Mouse (Mus musculus) limb, embryonic 13.5 days (tissue): ENCODE data around the gene Rgma. TPM values are rescaled to one million over a fixed set of nuclear protein-coding genes. Genes with fewer than 3 reads are reported as not detected.

Experiments
- ATAC-seq: fragments of 200-750 bp; cut with Nextera tagmentation; 2 replicates; pipeline ENCODE4 v1.8.0; 2017; ENCODE audit warnings: low read depth, moderate number of reproducible peaks, moderate TSS enrichment; ENCODE audit not compliant: low FRiP score
- H3K27ac ChIP-seq: fragments of 300-500 bp; sonication (generic); 2 replicates; pipeline ENCODE4 v1.5.1; 2015; ENCODE audit warnings: inconsistent platforms, mild to moderate bottlenecking, moderate library complexity
- H3K27me3 ChIP-seq: fragments of 300-500 bp; sonication (generic); 2 replicates; pipeline ENCODE4 v1.6.1; 2015; ENCODE audit warnings: mild to moderate bottlenecking, inconsistent platforms
- H3K36me3 ChIP-seq: fragments of 300-500 bp; sonication (generic); 2 replicates; pipeline ENCODE4 v1.6.1; 2015; ENCODE audit warnings: inconsistent platforms, mild to moderate bottlenecking, moderate library complexity
- H3K4me1 ChIP-seq: fragments of 300-500 bp; sonication (generic); 2 replicates; pipeline ENCODE4 v1.6.1; 2015; ENCODE audit warnings: inconsistent platforms
- H3K4me2 ChIP-seq: fragments of 300-500 bp; sonication (generic); replicated peaks from 2 replicates; pipeline ENCODE4 v1.6.1; 2015; ENCODE audit warnings: inconsistent platforms, mild to moderate bottlenecking, moderate library complexity
- H3K4me3 ChIP-seq: fragments of 300-500 bp; sonication (generic); 2 replicates; pipeline ENCODE4 v1.5.1; 2015; ENCODE audit warnings: moderate library complexity, mild to moderate bottlenecking, inconsistent platforms
- H3K9ac ChIP-seq: fragments of 300-500 bp; sonication (generic); 2 replicates; pipeline ENCODE4 v1.6.1; 2015; ENCODE audit warnings: mild to moderate bottlenecking, inconsistent platforms
- H3K9me3 ChIP-seq: fragments of 300-500 bp; sonication (generic); 2 replicates; pipeline ENCODE4 v1.6.1; 2016; ENCODE audit warnings: inconsistent platforms
- WGBS: fragments of 180-500 bp; shearing (Covaris S2); methylation state at CpG from one replicate; pipeline ENCODE4 v1.1.7; 2015; 5-methylcytosine and 5-hydroxymethylcytosine counted together
- polyA plus RNA-seq: library from polyadenylated mRNA; unstranded; fragments of >200 nt; fragmentation: Nextera tagmentation; extraction: Ambion mirVana; gene quantifications from 2 replicates; pipeline ENCODE4 v1.2.1, GENCODE M21; 2015

Gene Rgma
- polyA plus RNA-seq, 1 experiment from 2014 or later: 25.3 TPM

GRCm38 (mm10) chr7:73374727-73375126, 582 bp upstream of the Rgma start:
- Histone ChIP-seq H3K4me1 (peaks cover 47% of the 10 kb centered on the region), H3K9ac (peak overlapping the region; percentile 84), H3K4me3 (peak overlapping the region; percentile 70), H3K4me2 (peak overlapping the region; percentile 99), H3K36me3 (no peaks in the 10 kb centered on the region), H3K9me3 (no peaks in the 10 kb centered on the region), H3K27me3 (peaks cover 79% of the 10 kb centered on the region), H3K27ac (no peak overlapping the region)
- WGBS: 2% methylated on average over 14 of the region's 14 CpGs
- peak; percentile 51 for ATAC-seq

- 1% methylated on average over 39 of the region's 39 CpGs for WGBS
- Histone ChIP-seq H3K4me1 (peaks cover 47% of the 10 kb centered on the region), H3K27ac (peak overlapping the region; percentile 75), H3K4me2 (peak overlapping the region; percentile 99), H3K4me3 (peak overlapping the region; percentile 70), H3K27me3 (peaks cover 66% of the 10 kb centered on the region), H3K36me3 (no peaks in the 10 kb centered on the region), H3K9ac (peak overlapping the region; percentile 84), H3K9me3 (no peaks in the 10 kb centered on the region)
- ATAC-seq: peak; percentile 39; the same call in 1 of the 2 replicates
These were observed 1.0 kb downstream of the Rgma start for GRCm38 (mm10) chr7:73376101-73377001.

DNA sequence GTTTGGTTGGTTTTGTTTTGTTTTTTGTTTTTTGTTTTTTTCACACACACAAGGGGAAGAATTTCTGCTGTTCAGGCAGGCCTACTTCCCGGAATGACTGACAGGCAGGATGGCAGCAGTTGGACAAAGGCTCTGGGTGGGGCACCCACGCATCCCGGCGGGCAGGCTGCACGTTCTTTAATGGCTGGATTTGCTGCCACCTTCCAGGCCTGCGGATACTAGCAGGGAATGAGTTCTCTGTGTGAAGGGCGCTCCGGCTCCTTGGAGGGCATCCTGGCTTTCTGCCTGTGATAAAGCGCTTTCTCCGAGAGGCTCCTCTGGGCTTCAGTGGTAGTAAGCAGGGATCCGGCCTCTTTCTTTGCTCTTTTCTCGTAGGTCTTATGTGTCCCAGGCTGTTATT, 2.0 kb downstream of the Rgma start:
- H3K4me3 ChIP-seq: peak overlapping the region; percentile 70
- H3K4me2 ChIP-seq: peak overlapping the region; percentile 99

GRCm38 (mm10) chr7:73378034-73378433, 2.7 kb downstream of the Rgma start:
- Histone ChIP-seq H3K4me1 (peaks cover 36% of the 10 kb centered on the region), H3K4me3 (0 out of 2 replicates have a peak overlapping the region, but pooled peaks have one; percentile 70), H3K27me3 (peaks cover 49% of the 10 kb centered on the region), H3K9me3 (no peaks in the 10 kb centered on the region), H3K27ac (no peak overlapping the region), H3K9ac (no peak overlapping the region), H3K4me2 (peak overlapping the region; percentile 99), H3K36me3 (no peaks in the 10 kb centered on the region)
- 75% methylated on average over 6 of the region's 6 CpGs for WGBS
- no peak for ATAC-seq

More for the DNA sequence above, 2.0 kb downstream of the Rgma start:
- Histone ChIP-seq H3K36me3 (no peaks in the 10 kb centered on the region), H3K9me3 (no peaks in the 10 kb centered on the region), H3K27me3 (peaks cover 57% of the 10 kb centered on the region), H3K9ac (peak overlapping the region; percentile 50; the same call in 1 of the 2 replicates), H3K4me1 (peaks cover 39% of the 10 kb centered on the region), H3K27ac (no peak overlapping the region)
- 57% methylated on average over 12 of the region's 12 CpGs for WGBS
- no peak for ATAC-seq

- peaks cover 16% of the 10 kb centered on the region for H3K27me3 ChIP-seq
- ATAC-seq: no peak
These were observed 7.5 kb downstream of the Rgma start for GRCm38 (mm10) chr7:73382843-73383242.

DNA sequence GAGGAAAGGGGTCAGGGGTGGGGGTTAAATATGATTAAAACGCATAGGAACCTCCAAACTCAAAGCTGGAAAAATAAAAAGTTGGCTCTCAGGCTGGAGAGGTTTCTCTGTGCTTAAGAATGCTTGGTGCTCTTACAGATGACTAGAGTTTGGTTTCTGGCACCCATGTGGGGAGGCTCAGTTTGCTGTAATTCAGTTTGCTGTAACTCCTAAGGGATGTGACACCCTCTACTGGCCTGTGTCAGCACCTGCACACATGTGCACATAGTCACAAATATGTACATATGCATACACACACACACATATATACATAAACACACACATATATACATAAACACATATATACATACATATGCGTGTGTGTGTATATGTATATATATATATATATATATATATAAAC, 13.6 kb downstream of the Rgma start:
- Histone ChIP-seq H3K4me3 (no peak overlapping the region), H3K27ac (no peak overlapping the region), H3K4me2 (no peak overlapping the region), H3K27me3 (no peaks in the 10 kb centered on the region), H3K9ac (no peak overlapping the region), H3K36me3 (no peaks in the 10 kb centered on the region), H3K4me1 (peaks cover 31% of the 10 kb centered on the region), H3K9me3 (no peaks in the 10 kb centered on the region)
- no peak for ATAC-seq
- 67% methylated on average over 2 of the region's 2 CpGs for WGBS

More at GRCm38 (mm10) chr7:73382843-73383242, 7.5 kb downstream of the Rgma start:
- Histone ChIP-seq H3K4me1 (peaks cover 7% of the 10 kb centered on the region; the same call in 1 of the 2 replicates), H3K4me2 (no peak overlapping the region), H3K4me3 (no peak overlapping the region), H3K27ac (no peak overlapping the region), H3K9me3 (no peaks in the 10 kb centered on the region), H3K9ac (no peak overlapping the region), H3K36me3 (no peaks in the 10 kb centered on the region)
- 84% methylated on average over 7 of the region's 7 CpGs for WGBS

- Histone ChIP-seq H3K9ac (0 out of 2 replicates have a peak overlapping the region, but pooled peaks have one; percentile 19), H3K4me2 (peak overlapping the region; percentile 92), H3K9me3 (no peaks in the 10 kb centered on the region), H3K27ac (peak overlapping the region; percentile 99; the same call in 1 of the 2 replicates), H3K36me3 (no peaks in the 10 kb centered on the region), H3K4me3 (peak overlapping the region; percentile 90), H3K27me3 (no peaks in the 10 kb centered on the region), H3K4me1 (peaks cover 36% of the 10 kb centered on the region)
- WGBS: 10% methylated on average over 9 of the region's 9 CpGs
- no peak for ATAC-seq
These were observed 14.1 kb downstream of the Rgma start for GRCm38 (mm10) chr7:73389419-73389818.

DNA sequence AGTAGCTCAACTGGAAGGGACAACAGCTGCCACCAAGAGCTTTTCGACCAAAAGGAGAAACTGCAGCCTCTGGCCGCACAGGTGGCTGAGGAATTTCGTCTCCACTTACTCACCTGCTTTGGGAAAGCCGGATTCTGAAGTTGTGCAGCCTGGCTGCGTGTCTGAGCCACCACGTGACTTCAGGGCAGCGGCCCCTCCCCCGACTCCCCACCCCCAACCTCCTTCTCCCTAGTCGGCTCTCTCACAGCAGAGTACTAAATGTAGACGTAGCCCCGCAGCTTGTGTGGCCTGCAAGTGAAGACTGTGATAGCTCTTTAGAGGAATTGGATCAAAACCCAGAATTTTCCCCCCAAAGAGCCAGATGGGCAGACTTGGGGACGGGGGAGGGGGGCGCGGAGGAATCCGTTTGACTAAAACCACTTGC, 14.6 kb downstream of the Rgma start:
- H3K27me3 ChIP-seq: no peaks in the 10 kb centered on the region
- H3K4me1 ChIP-seq: peaks cover 41% of the 10 kb centered on the region
- no peaks in the 10 kb centered on the region for H3K9me3 ChIP-seq
- 2% methylated on average over 15 of the region's 15 CpGs for WGBS
- peak overlapping the region; percentile 92 for H3K4me2 ChIP-seq
- H3K27ac ChIP-seq: peak overlapping the region; percentile 99
- H3K4me3 ChIP-seq: peak overlapping the region; percentile 90
- H3K9ac ChIP-seq: peak overlapping the region; percentile 66; the same call in 1 of the 2 replicates
- H3K36me3 ChIP-seq: peaks cover 3% of the 10 kb centered on the region; the same call in 1 of the 2 replicates
- ATAC-seq: no peak

GRCm38 (mm10) chr7:73390426-73391001, 15.2 kb downstream of the Rgma start:
- peak; percentile 12 for ATAC-seq
- 1% methylated on average over 18 of the region's 18 CpGs for WGBS

DNA sequence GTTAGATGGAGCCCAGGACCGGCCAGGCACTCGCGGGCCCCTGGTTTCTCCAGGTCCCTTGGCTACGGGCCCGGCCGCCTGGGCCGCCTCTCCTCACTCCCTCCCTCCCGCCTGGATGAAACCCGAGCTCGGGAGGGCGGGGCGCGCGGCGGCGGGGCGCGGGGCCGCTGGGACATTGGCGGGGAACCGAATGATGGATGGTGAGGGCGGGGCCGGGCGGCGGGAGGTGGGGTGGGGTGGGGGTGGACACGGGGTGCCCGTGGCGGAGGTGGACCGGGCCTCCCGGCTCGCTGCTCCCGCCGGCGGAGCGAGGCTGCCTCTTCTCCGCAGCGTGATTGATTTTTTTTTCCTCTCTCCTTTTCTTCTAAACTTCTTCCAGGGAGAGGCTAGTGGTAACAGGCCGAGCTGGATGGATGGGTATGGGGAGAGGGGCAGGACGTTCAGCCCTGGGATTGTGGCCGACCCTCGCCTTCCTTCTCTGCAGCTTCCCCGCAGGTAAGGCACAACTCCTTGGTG, 15.8 kb downstream of the Rgma start:
- peak overlapping the region; percentile 90 for H3K4me3 ChIP-seq
- peaks cover 6% of the 10 kb centered on the region; the same call in 1 of the 2 replicates for H3K36me3 ChIP-seq
- H3K27ac ChIP-seq: peak overlapping the region; percentile 99
- no peaks in the 10 kb centered on the region for H3K27me3 ChIP-seq
- peaks cover 53% of the 10 kb centered on the region for H3K4me1 ChIP-seq
- WGBS: under 1% methylated on average over 29 of the region's 42 CpGs
- peak overlapping the region; percentile 92 for H3K4me2 ChIP-seq
- peak; percentile 87 for ATAC-seq
- peak overlapping the region; percentile 96 for H3K9ac ChIP-seq
- no peaks in the 10 kb centered on the region for H3K9me3 ChIP-seq

More at GRCm38 (mm10) chr7:73390426-73391001, 15.2 kb downstream of the Rgma start:
- Histone ChIP-seq H3K27ac (peak overlapping the region; percentile 99), H3K9me3 (no peaks in the 10 kb centered on the region), H3K9ac (peak overlapping the region; percentile 66), H3K36me3 (peaks cover 6% of the 10 kb centered on the region; the same call in 1 of the 2 replicates), H3K4me2 (peak overlapping the region; percentile 92), H3K27me3 (no peaks in the 10 kb centered on the region), H3K4me3 (peak overlapping the region; percentile 90), H3K4me1 (peaks cover 47% of the 10 kb centered on the region)

DNA sequence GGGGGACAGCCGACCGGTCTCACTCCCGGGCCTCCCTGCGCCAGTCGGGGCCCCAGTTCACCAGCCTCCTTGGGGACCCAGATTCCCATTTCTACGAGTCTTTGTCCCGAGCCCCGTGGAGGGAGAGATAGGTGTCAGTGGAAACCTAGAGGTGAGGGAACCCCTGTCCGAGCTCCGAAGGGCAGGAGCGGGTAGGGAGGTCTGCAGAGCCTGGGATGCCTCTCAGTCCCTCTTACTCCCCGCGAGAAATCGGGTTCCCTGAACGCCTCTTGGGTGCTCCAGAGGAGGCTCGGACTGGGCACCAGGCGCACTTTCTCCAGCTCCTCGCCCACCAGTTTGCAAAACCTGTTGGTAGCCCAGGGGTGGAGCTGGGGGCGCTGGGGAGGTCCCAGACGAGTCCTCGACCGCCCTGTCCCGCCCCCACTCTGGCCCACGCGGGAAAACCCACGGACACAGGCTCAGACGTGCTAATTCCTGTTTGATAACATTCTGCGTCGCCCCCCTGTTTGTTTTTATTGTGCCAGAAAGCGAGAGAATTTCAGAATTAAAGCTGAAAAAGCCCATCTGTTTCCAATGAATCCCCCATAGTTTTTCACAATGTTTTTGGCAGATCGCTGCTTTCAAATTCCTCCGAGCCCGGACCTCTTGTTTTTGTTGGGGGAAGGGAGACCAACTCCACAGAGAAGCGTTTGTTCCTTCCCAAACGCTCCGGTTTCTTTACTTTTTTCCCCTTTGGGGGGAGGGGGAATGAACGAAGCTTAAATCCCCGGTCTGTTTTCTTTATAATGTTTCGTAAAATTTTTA, 16.4 kb downstream of the Rgma start:
- Histone ChIP-seq H3K27me3 (no peaks in the 10 kb centered on the region), H3K9me3 (no peaks in the 10 kb centered on the region), H3K4me1 (peaks cover 59% of the 10 kb centered on the region), H3K27ac (peak overlapping the region; percentile 99), H3K9ac (peak overlapping the region; percentile 96), H3K4me3 (peak overlapping the region; percentile 90), H3K4me2 (peak overlapping the region; percentile 92), H3K36me3 (peaks cover 6% of the 10 kb centered on the region; the same call in 1 of the 2 replicates)
- under 1% methylated on average over 39 of the region's 39 CpGs for WGBS
- peak; percentile 19; the same call in 1 of the 2 replicates for ATAC-seq
